Mouse (Mus musculus) mouse embryonic stem cell (cell line): ENCODE results near the gene Tpt1.

Experiments used
- in situ Hi-C, 2 experiments: fragments of 300-500 bp; cut with MboI; formaldehyde crosslinking; loops; 1 replicate in 1 of 2; 3 replicates in 1 of 2; pipeline ENCODE4 v1.14.3; 2019 to 2020; ENCODE audit warnings: low sequenced_read_pairs in 2 of 2, low pct_unique_long_range_greater_than_20kb in 1 of 2, mixed read lengths in 1 of 2; ENCODE audit not compliant: unreplicated experiment in 1 of 2

Tpt1 gene

GRCm38 (mm10) chr14:75869769-75870363, 25.0 kb downstream of the Tpt1 start:
- in situ Hi-C loops, result loop anchor here in 1 of 2 experiments (25.0 kb wide), 2 partner anchors 592 to 1142 kb away; no protein-coding TSS in a partner anchor

GRCm38 (mm10) chr14:75870631-75871030, 25.7 kb downstream of the Tpt1 start:
- in situ Hi-C loops, result loop anchor here in 1 of 2 experiments (25.0 kb wide), 2 partner anchors 592 to 1142 kb away; no protein-coding TSS in a partner anchor

DNA sequence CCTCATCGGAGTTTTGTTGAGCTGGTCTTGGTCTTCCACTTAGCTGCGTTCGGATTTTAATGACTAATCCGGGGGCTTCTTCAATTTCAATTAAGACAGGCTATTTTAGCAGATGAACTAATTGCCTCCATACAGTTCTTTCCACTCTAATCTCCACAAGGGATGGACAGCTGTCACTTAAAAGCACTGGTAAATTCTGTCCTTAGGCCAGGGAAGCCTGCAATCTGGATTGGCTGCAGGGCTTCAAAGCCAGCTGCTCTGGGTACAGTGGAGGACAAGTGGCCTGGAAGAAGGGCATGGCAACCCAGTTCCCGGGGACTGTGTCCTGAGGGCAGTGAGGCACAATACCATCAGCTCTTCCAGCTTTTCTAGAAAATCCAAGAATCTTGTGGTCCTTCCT, 26.2 kb downstream of the Tpt1 start:
- in situ Hi-C loops, result loop anchor here in 1 of 2 experiments (25.0 kb wide), 2 partner anchors 591 to 1141 kb away; no protein-coding TSS in a partner anchor

- in situ Hi-C loops, result loop anchor here in 1 of 2 experiments (25.0 kb wide), 2 partner anchors 591 to 1141 kb away; no protein-coding TSS in a partner anchor
Observed at GRCm38 (mm10) chr14:75871750-75872149, 26.9 kb downstream of the Tpt1 start.

DNA sequence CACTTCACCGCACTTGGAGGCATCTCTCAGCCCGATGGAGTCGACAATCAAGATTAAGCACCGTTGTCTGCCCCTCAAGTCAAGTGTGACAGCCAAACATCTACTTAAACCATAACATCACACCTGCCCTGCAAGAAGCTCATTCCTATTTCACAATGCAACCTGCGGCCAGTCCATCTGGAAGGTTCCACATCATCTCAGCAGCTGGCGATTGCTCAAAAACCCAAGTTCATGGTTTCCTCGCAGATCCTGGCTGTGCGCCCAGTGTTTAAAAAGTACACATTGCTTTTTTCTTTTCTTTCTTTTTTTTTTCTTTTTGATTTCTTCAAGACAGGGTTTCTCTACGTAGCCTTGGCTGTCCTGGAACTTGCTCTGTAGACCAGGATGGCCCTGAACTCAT, 28.7 kb downstream of the Tpt1 start:
- in situ Hi-C loops, result loop anchor here in 1 of 2 experiments (25.0 kb wide), 2 partner anchors 589 to 1139 kb away; no protein-coding TSS in a partner anchor

DNA sequence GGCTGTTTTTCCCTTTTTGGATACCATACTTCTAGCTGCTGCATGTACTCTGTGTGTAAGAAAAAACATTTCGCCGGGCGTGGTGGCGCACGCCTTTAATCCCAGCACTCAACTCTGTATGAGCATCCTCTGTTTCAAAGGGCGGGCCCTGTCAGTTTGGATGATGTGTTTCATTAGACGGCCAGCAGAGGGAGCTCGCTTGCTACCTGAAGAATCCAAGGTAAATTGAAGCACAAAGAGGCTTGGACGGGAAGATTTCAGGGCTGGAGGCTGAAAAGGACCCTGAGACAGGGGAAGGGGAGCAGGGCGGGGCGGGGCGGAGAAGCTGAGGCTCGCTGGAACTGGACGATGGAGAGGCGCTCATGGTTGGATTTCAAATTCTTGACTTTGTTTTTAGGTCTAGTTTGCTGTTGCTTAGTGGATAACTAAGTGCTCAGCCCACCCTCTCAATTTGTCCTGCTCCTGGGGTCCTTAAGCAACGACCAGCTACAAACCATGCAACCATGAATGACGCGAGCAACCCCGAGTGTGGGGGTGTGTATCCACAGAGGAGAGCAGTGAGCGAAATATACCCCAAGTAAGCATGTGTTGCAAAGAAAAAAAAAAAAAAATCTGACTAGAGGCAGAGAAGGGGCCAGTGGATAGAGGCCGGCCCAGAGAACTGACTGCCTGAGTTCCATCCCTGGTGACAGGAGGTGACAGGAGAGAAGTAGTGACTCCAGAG, 31.6 kb downstream of the Tpt1 start:
- in situ Hi-C loops, result loop anchor here in 1 of 2 experiments (25.0 kb wide), 1 partner anchor 586 kb away; no protein-coding TSS in a partner anchor

DNA sequence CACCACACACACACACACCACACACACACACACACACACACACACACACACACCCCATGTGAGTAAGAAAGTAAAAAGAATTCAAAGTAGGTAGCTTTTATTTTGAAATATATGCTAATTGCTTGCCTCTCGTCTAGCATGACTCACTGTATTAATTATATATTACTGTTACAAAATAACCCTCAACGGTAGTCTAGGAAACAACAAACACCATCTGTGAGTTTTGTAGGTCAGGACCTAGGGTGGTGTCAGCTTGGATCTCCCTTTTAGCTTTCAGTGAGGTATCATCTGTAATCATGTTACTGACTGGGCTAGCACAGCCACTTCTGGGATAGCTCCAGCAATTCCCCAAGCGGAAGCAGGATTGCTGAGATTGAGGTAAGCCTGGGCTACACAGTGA, 32.4 kb downstream of the Tpt1 start:
- in situ Hi-C loops, result loop anchor here in 1 of 2 experiments (25.0 kb wide), 1 partner anchor 585 kb away; no protein-coding TSS in a partner anchor

GRCm38 (mm10) chr14:75878980-75879379, 34.1 kb downstream of the Tpt1 start:
- in situ Hi-C loops, result loop anchor here in 1 of 2 experiments (25.0 kb wide), 1 partner anchor 583 kb away; no protein-coding TSS in a partner anchor

DNA sequence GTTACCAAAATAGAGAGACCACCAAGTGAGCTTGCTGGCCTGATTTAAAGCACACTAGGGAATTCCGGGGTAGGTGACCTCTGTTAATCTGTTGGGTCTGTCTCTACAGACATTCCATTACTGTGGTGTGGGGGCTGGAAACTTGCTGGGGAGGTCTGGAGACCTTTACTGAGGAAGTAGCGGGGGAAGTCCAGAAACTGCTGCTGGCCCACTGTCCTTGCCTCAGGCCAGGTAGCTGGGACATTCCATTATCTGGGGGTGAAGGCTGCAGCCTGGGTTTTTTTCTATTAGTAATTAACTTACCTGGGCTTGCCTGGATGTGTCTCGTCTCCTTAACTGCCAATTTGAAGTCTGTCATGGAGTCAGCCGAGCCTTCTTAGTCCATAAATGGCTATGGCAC, 37.0 kb downstream of the Tpt1 start:
- in situ Hi-C loops, result loop anchor here in 1 of 2 experiments (25.0 kb wide), 1 partner anchor 580 kb away; no protein-coding TSS in a partner anchor

GRCm38 (mm10) chr14:75883330-75883729, 38.4 kb downstream of the Tpt1 start:
- in situ Hi-C loops, result loop anchor here in 1 of 2 experiments (25.0 kb wide), 1 partner anchor 579 kb away; no protein-coding TSS in a partner anchor

DNA sequence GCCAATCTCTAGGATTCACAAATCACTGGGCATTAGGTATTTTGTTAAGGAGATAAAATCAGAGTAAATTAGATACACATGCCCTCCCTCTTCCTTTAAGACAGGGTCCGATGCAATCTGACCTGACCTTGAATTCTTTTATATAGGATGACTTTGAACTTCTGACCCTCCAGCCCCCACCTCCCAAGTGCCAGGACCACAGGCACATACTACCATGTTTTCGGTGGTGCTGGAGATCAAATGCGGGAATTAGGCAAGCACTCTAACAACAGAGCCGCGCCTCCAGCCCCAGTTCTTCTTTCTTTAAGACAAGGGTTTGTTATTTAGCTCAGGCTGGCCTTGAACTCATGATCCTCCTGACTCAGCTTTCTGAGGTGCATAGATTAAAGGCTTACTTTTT, 39.0 kb downstream of the Tpt1 start:
- in situ Hi-C loops, result loop anchor here in 1 of 2 experiments (25.0 kb wide), 1 partner anchor 578 kb away; no protein-coding TSS in a partner anchor

DNA sequence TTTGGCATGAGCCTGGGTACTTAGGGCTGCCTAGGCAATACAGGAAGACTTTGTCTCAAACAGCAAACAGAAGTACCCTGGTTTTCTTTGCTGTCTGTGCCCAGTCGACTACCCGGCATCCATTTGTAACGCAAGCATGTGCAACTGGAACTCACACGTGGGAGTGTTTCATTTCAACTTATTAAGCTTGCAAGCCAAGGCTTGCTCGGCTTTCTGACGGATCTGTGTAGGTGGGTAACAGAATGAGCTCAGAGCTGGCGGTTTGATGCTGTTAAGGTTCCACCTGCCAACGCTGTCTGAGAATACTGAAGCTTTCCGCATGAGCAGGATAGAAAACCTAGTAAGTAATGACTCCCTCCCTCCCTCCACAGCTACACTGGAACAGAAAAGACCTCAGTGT, 47.2 kb downstream of the Tpt1 start:
- in situ Hi-C loops, result loop anchor here in 1 of 2 experiments (10.0 to 25.0 kb wide), 2 partner anchors 183 to 570 kb away; no protein-coding TSS in a partner anchor
